Mouse (Mus musculus): ENCODE data around the gene Fat4.

Gene Fat4

DNA sequence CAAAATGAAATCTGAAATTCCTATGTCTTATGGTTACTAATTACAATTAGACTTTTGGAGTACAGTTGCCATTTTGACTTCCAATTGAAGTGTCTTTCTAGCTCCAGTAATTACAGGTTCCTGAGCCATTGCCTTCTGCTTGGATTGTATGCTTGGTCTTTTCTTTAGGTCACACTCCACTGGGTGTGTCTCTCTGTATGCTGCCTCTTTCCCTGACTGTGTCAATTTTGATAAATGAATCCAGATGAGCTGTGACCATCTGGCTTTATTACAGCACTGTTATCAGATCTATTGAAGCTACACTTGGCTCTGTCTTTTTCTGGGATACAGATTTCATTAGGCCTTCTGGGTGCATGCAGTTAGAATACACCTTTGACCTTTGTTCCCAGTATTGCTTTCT lies 80.7 kb downstream of the Fat4 start:
- DNase-seq = no peak

DNA sequence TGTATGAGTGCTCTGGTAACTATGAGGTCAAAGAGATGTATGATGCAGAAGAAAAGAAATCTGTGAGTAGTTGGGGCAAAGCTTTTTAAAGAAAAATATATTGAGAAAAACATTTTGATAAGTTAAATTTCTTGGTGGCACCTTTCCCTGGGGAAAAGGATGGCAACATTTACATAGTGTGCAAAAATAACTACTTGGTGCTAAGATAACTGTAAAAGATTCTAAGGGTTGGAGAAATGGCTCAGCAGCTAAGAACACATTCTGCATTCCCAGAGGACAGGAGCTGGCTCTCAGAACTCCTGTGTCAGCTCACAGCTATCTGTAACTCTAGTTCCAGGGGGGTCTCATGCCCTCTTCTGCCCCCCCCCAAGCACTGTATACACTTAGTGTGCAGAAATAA lies 99.6 kb downstream of the Fat4 start:
- DNase-seq = no peak

DNA sequence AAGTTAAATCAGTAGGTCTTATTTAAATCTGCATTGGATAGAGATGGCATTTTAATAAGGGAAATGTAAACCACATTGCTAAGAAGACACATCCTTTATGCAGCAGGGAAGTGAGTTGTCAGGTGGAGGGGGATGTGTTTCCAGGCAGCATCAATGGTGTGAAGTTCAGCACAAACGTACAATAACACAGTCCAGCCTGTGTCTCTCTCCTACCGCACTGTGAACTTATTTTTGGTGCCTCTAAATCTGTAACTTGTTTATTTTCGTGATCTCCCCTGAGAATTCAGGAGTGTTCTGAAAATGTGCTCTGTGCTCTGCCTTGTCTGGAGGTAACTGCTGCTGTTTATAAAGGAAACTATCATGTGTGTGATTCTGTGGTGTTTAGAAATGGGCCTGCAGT lies 102.4 kb downstream of the Fat4 start:
- DNase-seq = no peak

DNA sequence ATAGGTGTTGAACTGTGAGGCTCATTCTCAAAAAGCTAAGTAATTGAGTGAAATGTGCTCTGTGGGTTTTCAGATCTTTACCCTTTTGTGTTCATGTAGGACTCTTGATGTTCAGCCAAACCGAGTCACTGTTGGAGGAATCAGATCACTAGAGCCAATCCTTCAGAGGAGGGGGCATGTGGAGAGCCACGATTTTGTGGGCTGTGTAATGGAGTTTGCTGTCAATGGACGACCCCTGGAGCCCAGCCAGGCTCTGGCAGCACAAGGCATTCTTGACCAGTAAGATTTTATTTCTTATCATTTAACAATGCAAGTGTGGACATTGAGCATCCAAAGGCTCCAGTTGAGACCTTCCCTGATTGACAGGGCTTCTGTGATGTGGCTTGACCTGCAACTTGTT lies 113.3 kb downstream of the Fat4 start:
- no peak for DNase-seq

DNA sequence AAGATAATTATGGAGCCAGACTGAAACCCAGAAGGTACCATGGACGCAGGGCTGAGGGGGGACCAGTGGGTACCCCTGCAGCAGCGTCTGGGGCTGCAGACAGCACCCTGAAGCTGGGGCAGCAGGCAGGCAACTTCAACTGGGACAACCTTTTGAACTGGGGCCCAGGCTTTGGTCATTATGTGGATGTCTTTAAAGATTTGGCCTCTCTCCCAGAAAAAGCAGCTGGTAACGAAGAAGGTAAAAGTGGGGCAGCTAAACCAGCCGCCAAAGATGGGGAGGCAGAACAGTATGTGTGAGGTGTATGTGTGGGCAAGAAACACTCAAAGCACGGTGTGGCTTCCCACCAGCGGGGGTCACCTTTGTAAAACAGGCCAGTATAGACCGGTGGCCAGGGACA lies 123.8 kb downstream of the Fat4 start:
- DNase-seq = no peak

- no peak for DNase-seq
These were observed 130.9 kb downstream of the Fat4 start for GRCm38 (mm10) chr3:39017633-39018032.

DNA sequence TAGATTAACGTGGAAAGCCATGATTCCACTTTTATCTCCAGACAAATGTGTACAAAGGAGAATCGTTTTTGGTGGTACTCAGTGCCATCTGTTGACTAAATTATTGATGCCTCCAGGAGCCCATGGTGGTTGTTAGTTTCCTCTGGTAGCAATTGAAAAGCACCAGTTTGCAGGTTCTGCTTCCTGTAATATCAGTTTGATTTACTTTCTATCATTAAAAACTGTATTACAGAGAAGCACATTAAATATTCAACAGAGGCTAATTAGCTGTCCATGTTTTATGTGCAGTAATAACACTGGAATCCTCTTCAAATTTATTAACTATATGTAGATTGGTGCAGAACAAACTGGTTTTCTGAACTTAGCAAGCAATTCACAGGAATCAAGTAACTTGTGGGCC lies 149.4 kb downstream of the Fat4 start:
- no peak for DNase-seq

DNA sequence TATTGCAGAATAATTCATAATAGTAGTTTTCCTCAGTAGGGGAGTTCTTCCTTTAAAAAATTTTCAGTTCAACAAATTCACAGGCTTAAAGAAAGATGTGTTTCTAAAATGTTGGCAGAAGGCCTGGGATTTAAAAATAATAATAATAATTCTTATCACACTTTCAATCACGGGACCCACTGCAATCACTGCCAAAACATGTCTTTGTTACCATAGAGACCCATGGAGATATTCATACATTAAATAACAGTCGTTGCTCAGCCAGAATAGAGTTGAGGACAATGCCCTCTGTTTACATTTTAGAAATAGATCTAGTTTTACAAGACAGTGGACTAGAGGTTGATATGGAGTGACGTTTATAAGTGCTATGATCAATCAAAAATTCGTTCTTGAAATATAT lies 159.7 kb downstream of the Fat4 start:
- DNase-seq = no peak

- DNase-seq = no peak
These were observed 161.0 kb downstream of the Fat4 start for GRCm38 (mm10) chr3:39047621-39048303.

GRCm38 (mm10) chr3:39048304-39048667 lies 161.5 kb downstream of the Fat4 start:
- DNase-seq = no peak

- DNase-seq = no peak
These were observed 163.4 kb downstream of the Fat4 start for GRCm38 (mm10) chr3:39050130-39050529.

DNA sequence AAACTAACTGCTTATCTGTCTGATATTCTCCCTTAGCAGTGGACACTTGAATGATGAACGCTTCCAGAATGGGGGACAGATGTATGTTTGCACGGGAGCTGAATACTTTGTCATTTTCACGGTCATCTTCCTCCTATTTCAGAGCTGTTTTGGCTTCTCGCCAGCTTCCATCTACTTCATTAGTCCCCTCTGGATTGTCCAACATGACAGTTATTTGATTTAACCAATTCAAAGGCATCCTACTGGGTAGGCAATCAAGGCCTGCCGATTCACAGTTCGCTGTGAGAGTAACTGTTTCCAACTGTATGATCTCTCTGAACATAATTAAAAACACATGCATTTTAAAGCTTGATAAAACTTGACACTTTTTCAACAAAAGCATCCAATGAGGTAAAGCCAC lies 166.3 kb downstream of the Fat4 start:
- no peak for DNase-seq

Measured in lung, postnatal 36 days (tissue).